Mouse (Mus musculus) small intestine, adult 10 weeks (tissue): Measurements from ENCODE around the gene Gm6614. TPM values are rescaled to one million over a fixed set of nuclear protein-coding genes. Genes with fewer than 3 reads are reported as not detected.

Source experiments
- polyA plus RNA-seq: library from polyadenylated mRNA; stranded (reverse); fragments of 350-450 nt; fragmentation: Illumina TruSeq; extraction: RNeasy Lipid Tissue Mini Kit (QIAGEN cat#74804); gene quantifications from one replicate; pipeline ENCODE4 v1.2.3, GENCODE M21; 2014; ENCODE audit warnings: low replicate concordance

The Gm6614 gene
- polyA plus RNA-seq, result not detected

DNA sequence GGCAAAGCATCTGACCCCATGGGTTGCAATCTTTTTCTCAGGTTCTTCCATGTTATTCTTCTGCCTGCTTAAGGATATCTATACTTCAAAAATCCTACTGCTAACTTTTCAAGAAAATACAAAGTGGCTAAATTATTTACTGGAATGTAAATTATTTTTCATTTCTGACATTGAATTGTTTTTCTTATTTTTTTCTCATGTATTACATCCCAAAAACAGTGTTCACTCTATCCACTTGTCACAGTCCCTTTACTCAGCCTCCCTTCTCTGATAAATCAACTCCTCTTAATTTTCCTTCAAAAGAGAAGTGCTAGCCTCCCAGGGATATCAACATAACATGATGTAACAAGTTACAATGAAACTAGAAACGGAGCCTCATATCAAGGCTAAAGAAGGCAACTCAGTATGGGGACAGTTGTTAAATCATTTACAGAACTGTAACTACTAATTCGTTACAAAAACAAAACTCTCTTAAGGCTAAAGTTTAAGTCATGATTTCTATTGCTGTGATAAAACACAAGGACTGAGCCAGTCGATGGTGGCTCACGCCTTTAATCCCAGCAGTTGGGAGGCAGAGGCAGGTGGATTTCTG, at the start of gene Gm6614:
Gene Gm6614, minus strand, starts transcription at position 51 of the 592 bp plus-strand sequence.

DNA sequence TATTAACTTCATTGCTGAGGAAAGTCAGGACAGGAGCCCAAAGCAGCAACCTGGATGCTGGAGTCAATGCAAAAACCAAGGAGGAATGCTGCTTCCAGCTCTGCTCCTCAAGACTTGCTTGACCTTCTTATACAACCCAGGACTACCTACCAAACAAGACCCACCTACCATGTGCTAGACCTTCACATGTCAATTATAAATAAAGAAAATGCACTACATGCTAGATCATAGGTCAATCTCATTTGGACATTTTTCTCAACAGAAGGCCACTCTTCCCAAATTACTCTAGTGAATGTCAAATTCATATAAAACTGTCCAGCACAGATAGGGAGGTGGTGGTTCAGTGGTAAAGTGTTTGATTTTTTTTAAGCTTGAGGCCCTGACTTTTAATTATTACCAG, 64.4 kb downstream of the Gm6614 start, which contains the start of gene Slco1a1:
Gene Slco1a1, minus strand, starts transcription at position 101 of the 400 bp plus-strand sequence.

Other genes starting within 250 kb of the Gm6614 start
- gene Gm5724, start 237.6 kb downstream of the Gm6614 start, polyA plus RNA-seq, result not detected
- gene Slco1a4, start 155.2 kb downstream of the Gm6614 start, polyA plus RNA-seq, result 0.30 TPM
- 0.11 TPM for gene Slco1a1, start 64.5 kb downstream of the Gm6614 start, polyA plus RNA-seq
- gene Slco1a6, start 197.1 kb upstream of the Gm6614 start, polyA plus RNA-seq, result not detected